Mouse (Mus musculus) kidney, adult 8-10 months (tissue): ENCODE data around the gene Idh3a.
"Not testable (repeated sequence)": the region's sequence is repeated elsewhere in the genome, so short reads cannot be mapped to it uniquely, and the experiment has no call there.

Source experiments
- DNase-seq, 2 experiments: peaks; one replicate each; pipeline ENCODE4 v3.0.0; 2022

Gene Idh3a

DNA sequence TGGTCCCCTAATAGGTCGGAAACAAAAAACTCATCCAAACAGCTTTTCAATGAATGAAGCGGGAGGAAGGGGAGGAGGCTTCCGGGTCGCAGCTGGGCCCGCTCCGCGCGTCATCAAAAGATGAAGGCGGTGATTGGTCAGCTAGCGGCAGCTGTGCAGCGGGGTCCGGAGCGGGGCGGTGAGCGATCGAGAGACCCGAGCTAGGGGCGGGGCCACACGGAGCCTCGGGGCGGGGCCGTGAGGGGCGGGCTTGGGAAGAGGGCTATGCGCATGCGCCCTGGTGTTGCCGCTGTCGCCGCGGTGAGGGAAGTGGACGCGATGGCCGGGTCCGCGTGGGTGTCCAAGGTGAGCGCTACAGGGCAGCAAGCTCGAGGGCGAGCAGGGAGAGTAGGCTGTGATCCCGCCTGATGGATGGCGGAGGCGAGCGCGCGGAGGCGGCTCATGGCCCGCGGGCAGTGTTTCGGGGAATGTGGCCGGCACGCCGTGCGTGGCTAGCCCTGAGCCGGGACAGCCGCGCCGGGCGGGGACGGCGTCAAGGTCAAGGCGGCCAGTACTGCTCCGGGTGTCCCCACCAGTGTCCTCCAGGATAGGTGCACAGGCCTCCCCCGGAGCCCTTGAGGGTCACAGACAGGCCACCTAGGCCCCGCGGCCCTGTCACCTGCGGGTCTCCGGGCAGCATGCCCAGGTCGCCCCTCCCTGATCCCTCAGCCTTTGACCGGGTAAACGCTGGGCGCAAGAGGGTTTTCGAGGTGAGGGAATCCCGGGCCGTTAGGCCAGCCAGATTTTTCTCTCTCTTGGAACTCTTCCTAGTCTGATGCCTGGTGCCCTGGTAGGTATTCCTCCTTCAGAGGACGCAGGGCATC, at the start of gene Idh3a:
Gene Idh3a (plus strand): TSS at position 136 of the 863 bp plus-strand sequence.
- DNase-seq, result peak; percentile 97 to 98

DNA sequence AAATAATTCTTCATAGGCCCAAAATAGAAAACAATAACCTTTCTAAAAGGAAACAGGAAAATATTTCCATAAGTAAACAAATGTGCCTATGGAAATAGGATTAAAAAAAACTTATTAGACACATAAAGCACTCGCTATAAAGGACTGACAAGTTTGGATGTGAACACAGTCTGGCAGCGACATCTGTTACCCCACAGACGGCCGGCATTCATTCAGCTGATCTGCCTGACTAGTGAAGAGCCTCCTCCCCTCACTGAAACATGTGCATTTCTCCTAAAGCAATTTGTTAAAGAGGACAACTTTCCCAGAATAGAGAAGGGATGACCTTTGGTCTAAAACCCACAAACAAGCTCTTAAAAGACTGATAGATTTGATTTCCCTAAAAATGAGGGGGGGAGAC, 49.1 kb upstream of the Idh3a start:
- no peak for DNase-seq

DNA sequence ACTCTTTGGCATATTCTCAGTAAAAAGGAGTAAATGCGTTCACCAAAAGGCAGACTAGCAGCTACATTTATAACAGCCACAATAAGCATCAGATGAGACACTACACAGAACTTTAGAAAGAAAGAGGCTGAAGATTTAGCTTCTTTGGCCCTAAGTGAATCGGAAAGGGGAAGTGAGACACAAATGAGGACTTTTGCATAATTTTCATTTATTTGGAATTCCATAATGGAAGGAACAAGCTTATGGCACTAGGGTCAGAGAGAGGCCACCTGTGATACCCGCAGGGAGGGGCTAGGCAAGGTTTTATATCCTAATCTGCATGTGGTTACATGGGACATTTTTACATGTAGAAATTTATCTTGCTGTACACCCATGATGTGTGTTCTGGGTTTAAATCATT, 48.7 kb upstream of the Idh3a start:
- no peak for DNase-seq

DNA sequence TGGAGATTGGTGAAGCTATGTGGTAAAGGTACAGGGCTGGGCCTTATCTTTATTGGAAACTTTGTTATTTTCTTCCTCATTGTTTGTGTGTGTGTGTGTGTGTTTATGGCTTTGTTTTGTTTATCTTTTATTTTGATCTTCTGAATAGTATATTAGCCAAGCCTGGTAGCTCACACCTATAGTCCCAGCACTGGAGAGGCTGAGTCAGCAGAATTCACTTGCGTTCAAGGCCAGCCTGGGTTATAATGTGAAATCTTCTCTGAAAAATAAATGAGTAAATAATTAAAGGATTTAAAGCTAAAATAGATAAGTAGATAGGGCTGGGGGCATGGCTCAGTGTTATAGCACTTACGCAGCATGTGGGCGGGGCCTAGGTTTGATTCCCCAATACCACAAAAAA, 47.9 kb upstream of the Idh3a start:
- no peak for DNase-seq

DNA sequence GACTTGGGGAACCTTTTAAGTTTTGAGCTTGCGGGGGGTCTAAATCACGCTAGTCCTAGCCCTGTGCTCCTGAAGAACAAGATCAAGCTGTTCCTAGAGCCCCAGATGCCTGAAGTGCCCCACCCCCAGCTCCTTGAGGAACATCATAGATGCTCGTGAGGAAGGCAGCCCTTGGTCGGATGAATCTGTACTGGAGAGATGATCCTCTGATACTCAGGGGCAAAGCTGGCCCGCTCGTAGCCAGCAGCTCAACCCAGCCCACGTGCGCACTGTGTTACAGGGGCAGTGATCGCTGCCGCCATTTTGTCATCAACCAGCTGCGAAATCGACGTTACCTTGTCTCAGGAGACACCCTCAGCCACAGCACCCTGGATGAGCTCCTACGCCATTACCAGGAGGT, 47.5 kb upstream of the Idh3a start, which contains the start of gene Sh2d7:
Gene Sh2d7 (plus strand): TSS at position 301 of the 400 bp plus-strand sequence.
- no peak for DNase-seq

DNA sequence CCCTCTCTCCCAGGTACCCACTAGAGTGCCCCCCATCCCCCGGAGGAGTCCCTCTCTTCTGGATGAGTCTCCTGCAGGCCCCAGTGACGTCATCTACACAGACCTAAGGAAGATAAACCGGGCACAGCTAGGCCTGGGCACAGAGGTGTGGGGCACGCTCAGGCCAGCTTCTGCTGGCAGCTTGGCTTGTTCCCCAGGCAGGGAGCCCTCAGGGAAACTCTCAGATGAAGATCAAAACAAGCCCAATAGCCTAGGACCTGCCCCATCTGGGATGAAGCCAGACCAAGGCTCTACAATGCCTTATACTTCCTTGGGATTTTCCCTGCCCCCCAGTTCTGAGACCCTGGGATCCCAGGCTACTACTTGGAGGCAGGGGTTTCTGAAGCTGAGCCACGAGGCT, 45.3 kb upstream of the Idh3a start:
- no peak for DNase-seq

DNA sequence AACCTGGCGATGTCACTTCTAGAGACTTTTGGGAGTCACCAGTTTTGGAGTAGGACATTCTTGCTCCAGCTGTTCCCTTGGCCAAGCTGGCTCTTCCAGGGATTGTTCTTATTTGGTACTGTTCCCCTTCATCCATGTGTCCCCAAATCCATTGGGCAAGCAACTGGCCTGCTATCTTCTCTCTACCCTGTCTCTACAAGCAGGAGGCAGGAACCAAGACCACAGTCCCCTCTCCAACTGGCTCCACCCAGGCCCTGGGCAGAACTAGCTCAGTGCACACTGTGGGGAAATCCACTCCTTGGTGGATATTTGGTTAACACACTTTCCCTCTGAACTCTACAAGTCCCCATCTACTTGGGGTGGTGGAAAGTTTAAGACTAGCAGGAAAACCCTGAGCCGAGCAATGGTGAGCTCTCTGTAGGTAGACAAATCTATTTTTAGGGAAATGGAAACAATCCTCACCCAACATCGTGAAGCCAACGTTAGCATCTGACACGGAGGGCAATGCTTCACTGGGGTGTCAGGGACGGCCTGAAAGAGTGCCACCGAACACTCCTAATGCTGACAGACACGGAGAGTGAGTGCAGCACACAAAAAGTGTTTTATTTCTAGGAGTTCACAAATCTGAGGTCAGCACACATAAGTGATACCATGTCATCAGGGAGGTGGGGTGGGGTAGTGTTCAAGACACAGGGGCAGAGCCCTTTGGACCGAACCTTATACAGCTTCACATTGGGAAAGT, 41.8 kb upstream of the Idh3a start:
- DNase-seq, result no peak

DNA sequence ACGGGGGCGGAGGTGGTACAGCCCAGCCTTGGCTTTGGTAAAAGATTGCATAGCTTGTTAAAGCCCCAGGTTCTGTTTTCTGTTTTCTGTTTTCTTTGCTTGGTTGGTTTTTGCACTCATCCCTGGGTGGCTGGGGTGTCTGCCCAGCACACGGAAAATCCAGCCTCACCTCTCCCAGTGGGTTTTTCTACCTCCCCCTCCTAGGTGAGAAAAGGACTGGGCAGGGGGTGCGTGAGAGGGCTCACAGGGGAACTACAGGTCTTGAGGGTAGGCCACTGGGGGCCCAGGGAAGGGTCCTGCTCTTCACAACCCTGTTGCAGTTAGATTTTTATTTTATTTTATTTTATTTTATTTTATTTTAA, 41.2 kb upstream of the Idh3a start:
- no peak for DNase-seq

DNA sequence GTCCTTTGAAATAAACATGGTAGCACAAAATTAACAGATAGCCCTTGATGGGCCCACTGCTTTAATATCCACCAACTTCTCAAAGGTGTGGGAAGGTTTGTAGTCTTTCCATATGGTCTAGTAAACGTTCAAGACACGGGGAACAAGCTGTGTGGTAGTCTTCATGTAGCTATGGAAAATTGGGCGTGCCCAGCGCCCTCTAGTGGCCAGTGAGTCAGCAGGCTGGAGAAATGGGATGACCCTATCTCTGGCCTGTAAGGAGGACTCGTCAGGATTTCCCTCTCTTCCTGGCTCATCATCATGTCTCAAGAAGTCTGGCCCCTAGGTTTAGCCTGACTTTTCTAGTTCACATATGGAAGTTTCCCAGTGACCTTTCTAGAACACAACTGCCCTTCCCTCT, 38.6 kb upstream of the Idh3a start:
- DNase-seq, result peak; percentile 35 to 70

DNA sequence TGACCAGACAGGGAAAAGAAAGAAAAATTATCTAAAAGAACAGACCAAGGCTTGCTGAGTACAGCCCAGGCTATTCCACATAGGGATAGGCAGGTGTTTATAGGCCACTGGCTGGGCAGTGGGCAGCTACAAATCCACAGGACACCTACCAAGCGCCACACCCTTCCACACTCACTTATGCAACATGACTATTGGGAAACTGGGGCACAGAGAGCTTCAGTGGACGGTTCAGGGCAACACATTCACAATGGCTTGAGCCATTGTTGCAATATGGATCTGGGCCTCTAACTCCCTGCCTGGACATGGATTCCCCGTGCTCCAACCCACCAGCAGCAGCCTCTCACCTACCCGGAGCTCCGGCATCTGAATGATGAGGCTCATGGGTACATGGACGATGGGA, 36.7 kb upstream of the Idh3a start:
- DNase-seq, result no peak

DNA sequence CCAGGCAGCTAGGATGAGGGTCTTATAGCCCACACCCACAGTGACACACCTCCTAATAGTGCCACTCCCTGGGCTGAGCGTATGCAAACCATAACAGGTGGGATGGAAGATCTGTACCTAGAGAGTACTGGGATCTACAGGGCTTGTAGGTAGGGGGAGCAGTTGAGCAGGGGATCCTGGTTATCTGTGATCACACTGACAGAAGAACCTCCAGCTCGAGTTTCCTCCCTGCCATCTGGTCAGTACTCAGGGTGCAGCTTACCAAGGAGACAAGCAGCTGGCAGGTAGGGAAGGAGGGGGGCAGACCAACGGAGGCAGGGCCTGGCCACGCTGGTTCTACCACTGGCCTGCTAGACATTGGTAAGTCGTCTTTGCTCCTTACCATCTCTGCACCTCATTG, 33.7 kb upstream of the Idh3a start:
- peak in 1 of 2 experiments; percentile 34 for DNase-seq

DNA sequence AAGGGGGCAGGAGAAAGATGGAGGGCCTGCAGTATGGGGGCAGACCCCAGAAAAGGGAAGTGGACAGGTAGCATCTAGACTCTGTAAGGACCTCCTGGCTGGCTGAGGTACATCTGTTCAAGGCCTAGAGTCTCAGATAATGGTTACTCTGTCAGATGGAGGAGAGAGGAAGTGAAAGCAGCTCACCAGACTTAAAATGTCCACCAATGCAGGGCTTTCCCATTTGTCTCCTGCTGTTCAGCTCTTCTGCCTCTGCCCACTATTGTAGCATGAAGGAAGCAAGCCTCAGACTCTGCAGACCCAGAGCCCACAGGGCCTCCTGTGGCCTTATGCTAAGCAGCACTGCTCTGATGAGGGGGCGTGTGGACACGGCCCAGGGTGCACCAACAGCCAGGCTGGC, 31.1 kb upstream of the Idh3a start:
- no peak for DNase-seq

DNA sequence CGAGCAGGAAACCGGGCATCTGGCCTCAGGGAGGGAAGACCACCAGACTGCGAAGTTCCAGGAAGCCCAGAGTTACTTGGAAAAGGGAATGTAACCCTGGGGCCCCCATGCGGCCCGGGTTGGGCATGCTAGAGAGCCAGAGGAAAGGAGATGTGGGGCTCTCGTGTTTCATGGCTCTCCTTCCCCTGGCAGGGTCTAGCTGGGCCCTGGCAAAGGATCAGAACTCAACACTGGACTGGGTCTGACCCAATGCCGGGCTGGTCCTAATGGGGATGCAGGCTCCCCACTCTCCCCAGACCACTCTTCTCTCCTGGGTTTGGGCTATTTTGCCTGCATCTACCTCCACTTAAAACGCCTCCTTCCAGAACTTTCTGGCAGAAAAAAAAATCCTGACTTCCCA, 27.4 kb upstream of the Idh3a start:
- DNase-seq, result no peak

DNA sequence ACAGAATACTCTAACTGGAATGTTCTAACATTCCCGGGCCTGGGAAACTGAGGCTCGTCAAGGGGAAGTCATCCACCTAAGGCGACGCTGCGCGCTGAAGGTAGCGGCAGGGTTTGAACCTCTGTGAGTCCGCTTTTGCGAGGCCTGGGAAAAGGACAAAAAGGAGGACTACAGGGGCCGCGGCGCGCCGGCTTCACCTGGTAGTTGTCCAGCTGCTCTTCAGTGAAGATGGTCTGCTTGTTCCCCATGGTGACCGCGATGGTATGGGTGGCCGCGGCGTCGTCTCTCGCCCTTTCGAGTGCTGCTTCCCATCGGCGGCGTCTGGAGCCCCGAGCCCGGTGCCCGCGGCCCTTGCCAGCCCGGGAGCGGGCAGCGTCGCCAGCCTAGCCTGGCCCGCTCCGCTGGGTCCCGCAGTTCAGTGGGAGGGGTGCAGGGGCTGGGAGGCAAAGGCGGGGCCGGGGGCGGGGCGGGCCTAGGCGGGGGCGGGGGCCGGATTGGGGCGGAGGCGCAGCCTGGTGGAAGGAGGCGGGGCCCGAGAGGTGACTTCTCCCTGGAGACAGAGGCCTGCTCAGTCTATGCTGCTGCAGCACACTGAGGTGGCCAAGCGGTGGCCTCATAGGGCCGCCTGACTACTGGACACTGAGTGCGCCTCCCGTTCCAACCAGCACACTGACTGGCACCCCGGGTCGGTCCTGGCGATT, 26.2 kb upstream of the Idh3a start, which contains the start of gene Cib2:
Gene Cib2 (minus strand): TSS at position 448 of the 701 bp plus-strand sequence.
- peak; percentile 84 to 89 for DNase-seq

DNA sequence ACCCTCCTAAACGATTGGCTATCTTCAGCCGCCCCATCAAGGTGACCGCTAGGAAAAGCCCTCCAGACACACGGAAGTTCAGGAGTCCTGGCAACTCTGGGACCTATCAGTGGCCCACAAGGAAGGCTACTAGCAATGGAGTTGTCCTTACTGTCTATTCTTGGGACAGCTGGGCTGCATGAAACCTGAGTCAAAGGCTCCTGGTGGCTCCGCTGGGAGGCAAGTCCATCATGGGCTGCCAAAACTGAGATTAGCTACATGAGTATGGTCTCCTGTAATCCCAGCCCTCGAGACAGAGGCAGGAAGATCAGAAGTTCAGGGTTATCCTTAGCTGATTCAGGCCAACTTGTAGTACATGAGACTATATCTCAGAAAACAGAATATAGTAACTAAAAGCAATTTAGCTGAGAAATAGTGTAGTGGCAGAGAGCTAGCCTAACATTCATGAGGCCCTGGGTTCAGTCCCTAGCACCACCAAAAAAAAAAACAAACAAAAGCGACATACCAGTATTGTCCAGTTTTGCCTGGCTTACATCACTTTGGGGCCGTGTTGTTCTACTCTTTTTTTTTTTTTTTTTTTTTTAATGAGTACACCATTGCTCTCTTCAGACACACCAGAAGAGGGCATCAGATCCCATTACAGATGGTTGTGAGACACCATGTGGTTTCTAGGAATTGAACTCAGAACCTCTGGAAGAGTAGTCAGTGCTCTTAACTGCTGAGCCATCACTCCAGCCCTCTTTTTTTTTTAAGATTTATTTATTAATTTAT, 25.1 kb upstream of the Idh3a start:
- no peak for DNase-seq

DNA sequence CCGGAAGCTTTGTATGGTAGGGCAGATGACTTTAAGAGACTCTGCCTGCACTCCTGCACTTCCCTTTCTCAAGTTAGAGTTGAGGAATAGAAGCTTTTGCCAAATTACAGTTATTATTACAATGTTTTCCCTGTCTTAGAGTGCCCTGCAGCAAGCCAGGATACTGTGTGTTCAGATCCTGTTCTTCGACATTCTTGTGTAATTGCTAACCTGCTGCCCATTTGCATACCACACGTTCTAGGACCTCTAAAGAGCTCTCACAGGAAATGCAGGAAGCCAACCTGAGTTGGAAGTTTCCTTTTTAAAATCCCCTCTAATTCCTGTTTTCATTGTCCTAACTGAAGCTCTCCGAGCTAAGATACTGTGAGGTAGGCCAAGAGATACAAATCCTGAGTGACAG, 19.2 kb upstream of the Idh3a start:
- no peak for DNase-seq

DNA sequence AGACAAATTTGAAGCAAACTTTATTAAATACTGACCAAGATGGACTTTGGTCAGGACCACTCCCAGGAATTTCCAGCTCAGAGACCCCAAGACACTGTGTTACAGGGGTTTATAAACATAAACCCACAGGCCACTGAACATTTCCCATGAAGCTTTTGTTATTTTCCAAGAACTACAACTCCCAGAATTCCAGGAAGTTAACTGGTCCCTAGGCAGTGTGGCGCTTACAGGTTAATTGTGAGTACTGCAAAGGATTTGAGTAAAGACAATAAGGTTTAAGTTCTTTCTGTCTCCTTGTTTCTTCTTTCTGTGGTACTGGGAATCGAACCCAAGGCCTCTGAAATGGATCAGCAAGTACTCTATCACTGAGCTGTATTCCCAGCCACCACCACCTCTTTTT, 17.4 kb upstream of the Idh3a start:
- DNase-seq, result no peak

DNA sequence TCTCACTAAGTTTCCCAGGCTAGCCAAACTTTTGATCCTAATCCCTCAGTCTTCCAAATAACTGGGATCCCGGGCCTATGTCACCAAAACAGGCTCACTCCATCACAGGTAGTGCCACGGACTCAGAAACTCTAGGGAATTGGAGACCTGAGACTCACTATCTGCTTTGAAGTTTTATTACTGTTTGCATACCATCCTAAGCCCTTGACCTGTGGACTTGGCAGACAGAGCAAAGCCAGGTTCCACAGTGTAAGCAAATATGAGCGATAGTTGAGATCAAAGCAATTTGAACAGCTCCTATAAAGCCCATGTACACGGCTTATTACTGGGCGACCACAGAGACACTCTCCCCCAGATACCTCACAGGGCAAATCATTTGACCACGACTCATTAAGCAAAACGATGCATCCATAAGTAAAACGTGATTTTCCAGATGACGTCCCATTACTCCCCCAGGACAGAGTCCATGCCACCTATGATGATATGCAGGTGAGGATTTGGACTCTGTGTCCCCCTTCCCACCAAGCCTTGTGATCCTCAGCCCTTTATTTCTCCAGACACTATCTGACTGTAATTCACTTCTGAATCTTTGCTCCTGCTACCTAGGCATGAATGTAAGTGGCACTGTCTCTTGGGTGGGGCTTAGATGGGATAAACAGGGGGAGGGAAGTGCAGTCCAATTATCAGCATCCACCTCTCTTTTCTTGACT, 14.8 kb upstream of the Idh3a start:
- DNase-seq, result no peak

DNA sequence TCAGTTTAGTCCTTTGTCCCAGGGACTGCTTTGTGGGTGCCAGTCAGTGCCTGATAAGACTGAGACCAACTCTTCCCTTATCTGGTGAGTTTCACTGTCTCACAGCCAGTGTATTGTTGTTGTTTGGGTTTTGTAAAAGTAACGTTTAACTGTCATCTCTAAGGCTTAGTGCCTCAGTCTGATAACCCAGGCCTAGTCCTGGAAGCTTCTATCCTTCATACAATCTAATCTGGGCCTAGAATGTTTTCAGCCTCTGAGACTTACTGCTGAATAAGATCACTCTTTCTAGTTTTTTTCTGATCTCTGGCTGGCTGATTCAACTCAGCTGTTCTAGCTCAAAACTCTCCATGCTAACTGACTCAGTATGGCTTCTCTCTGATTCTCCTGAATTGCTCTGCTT, 2.4 kb upstream of the Idh3a start:
- DNase-seq, result no peak

DNA sequence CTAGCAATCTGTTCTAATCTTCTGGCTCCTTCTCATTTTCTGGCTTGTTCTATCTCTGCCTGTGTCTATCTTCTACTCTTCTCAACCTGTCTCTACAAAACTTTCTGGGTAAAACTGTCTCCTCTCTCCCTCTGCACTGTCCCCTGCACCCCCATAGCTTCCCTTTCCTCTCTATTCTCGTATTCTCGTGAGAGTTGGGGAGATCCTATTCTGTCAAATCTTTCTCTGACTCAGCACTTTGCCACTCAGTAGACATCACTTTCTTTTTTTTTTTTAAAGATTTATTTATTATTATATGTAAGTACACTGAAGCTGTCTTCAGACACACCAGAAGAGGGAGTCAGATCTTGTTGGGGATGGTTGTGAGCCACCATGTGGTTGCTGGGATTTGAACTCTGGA, 2.0 kb upstream of the Idh3a start:
- not testable (repeated sequence) for DNase-seq

DNA sequence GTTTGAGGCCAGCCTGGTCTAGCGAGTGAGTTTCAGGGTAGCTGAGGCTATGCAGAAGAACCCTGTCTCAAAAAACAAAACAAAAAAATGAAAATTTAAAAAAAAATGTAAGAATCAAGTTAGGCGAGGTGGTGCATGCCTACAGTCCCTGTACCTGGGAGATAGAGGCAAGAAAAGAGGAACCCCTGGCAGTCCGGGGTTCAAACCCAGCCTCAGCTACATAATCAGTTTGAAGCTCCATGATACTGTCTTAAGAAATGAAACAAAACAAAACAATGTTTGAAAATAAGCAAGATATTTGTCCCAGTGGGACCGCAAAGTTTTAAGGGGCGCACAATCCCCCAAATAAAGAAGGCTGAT, 315 bp upstream of the Idh3a start:
- DNase-seq, result no peak

DNA sequence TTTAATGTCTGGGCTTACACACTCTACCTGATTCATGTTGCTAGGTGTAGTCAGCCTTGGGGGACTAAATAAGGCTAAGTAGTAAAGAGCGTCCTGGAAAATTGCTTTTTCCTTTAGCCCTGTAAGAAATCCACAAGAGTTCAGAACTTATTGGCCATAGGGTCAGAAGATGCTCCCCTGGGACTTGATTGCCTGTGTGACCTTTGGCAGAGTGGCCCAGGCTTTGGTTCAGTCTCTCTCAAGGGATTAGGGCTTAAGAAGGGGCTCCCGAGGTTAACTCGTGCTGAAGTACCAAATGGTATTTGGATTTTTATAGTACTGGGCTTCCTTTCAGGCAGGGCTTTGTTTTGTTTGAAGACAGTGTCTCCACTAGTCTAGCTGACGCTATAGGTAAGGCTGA, 1.7 kb downstream of the Idh3a start:
- DNase-seq, result no peak
